Mouse (Mus musculus) ES-Bruce4 (cell line): Measurements from ENCODE around the gene Card11.

Source experiments
- CTCF ChIP-seq: IDR thresholded peaks from one replicate; pipeline ENCODE4 v1.8.1; 2011; ENCODE audit warnings: low read depth, low read length
- EP300 ChIP-seq: IDR thresholded peaks from 2 replicates; pipeline ENCODE4 v1.6.1; 2011; ENCODE audit warnings: low read depth, low read length; ENCODE audit not compliant: insufficient read depth
- POLR2A ChIP-seq: IDR thresholded peaks from one replicate; pipeline ENCODE4 v1.8.1; 2011; ENCODE audit warnings: low read length; ENCODE audit not compliant: insufficient read depth

GRCm38 (mm10) chr5:140999178-140999672, 1.2 kb downstream of the Card11 start:
- TF ChIP-seq CTCF (no peak), POLR2A (no peak), EP300 (no peak)
